Mouse (Mus musculus) pancreas, adult 10 weeks (tissue): ENCODE data around the gene Nf2. TPM values are rescaled to one million over a fixed set of nuclear protein-coding genes. Genes with fewer than 3 reads are reported as not detected.

Source experiments
- polyA plus RNA-seq: library from polyadenylated mRNA; stranded (reverse); fragments of 350-450 nt; fragmentation: Illumina TruSeq; extraction: RNeasy Lipid Tissue Mini Kit (QIAGEN cat#74804); gene quantifications from one replicate; pipeline ENCODE4 v1.2.3, GENCODE M21; 2015; ENCODE audit warnings: low read depth, low replicate concordance; ENCODE audit not compliant: insufficient read depth

Gene Nf2
- 14.9 TPM for polyA plus RNA-seq

GRCm38 (mm10) chr11:4849258-4849943 lies at the start of gene Nf2:
Gene Nf2 (minus strand): TSS chr11:4849536.

GRCm38 (mm10) chr11:4894848-4895816 lies 45.8 kb upstream of the Nf2 start, which contains the start of gene Thoc5:
Gene Thoc5 (plus strand): TSS chr11:4895320.

GRCm38 (mm10) chr11:4873755-4874475 lies 24.6 kb upstream of the Nf2 start, which contains the start of gene Nipsnap1:
Gene Nipsnap1 (plus strand): TSS chr11:4873951.

GRCm38 (mm10) chr11:4746733-4747132 lies 102.6 kb downstream of the Nf2 start, which contains the start of gene Cabp7:
Gene Cabp7 (minus strand): TSS chr11:4746778.

Other genes starting within 250 kb of the Nf2 start
- not detected for gene Gm11032, start 229.5 kb downstream of the Nf2 start, polyA plus RNA-seq
- gene Ascc2, start 211.8 kb downstream of the Nf2 start, polyA plus RNA-seq = 7.0 TPM
- gene Uqcr10, start 145.2 kb downstream of the Nf2 start, polyA plus RNA-seq = 96.2 TPM
- 7.1 TPM for gene Zmat5, start 144.9 kb downstream of the Nf2 start, polyA plus RNA-seq
- gene Cabp7, start 102.8 kb downstream of the Nf2 start, polyA plus RNA-seq = 2.9 TPM
- 4.2 TPM for gene Nipsnap1, start 24.4 kb upstream of the Nf2 start, polyA plus RNA-seq
- gene Thoc5, start 45.8 kb upstream of the Nf2 start, polyA plus RNA-seq = 5.7 TPM
- gene Nefh, start 98.5 kb upstream of the Nf2 start, polyA plus RNA-seq = not detected
- 17.8 TPM for gene Ap1b1, start 137.3 kb upstream of the Nf2 start, polyA plus RNA-seq
- not detected for gene Rasl10a, start 208.6 kb upstream of the Nf2 start, polyA plus RNA-seq
- gene Gas2l1, start 215.8 kb upstream of the Nf2 start, polyA plus RNA-seq = 11.4 TPM
- 7.2 TPM for gene Rhbdd3, start 249.4 kb upstream of the Nf2 start, polyA plus RNA-seq
- gene Ewsr1, start 249.7 kb upstream of the Nf2 start, polyA plus RNA-seq = 92.0 TPM